Mouse (Mus musculus): ENCODE measurements at regions not wholly inside any gene's neighbourhood (a gene's known extent, or its start where the extent isn't known, plus 50 kb on each side); places are given as distances from the start of the nearest gene placed in this dataset.

DNA sequence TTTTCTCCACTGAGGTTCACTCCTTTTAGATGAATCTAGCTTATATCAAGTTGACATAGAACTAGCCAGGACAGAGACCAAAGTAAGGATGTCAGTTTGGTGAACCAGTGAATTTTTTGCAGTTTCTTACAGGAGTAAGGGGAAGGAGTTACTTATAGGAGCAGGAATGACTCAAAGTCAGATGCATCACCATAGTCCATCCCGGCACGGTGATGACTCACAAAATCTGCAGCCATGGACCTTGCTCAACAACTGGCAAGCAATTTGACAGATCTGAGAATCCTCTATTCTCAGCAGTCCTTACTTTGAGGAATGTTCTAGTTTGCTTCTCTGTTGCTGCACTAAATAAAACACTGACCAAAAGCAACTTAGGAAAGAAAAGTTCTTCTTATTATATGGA lies 341.7 kb upstream of the Castor2 start:
- H3K36me3 ChIP-seq (ENCODE audit: control insufficient read depth, insufficient read depth, low read length) = no peaks in the 10 kb centered on the region
- WGBS = 88% methylated on average over 2 of the region's 2 CpGs
- H3K4me3 ChIP-seq (ENCODE audit: extremely low read depth, insufficient read depth, insufficient read length) = no peak overlapping the region
- no peaks in the 10 kb centered on the region for H3K27me3 ChIP-seq (ENCODE audit: control insufficient read depth, insufficient read depth, low read length)
- TF ChIP-seq CTCF (IDR thresholded peaks at IDR 0.05; ENCODE audit: extremely low read depth, insufficient read depth, insufficient read length, insufficient replicate concordance) = no peak
- TF ChIP-seq POLR2A (IDR thresholded peaks at IDR 0.05; ENCODE audit: low read depth, low read length) = no peak
- no peak overlapping the region for H3K27ac ChIP-seq (ENCODE audit: insufficient read depth, low read length)
- H3K4me1 ChIP-seq (ENCODE audit: control insufficient read depth, insufficient read depth, insufficient read length) = no peaks in the 10 kb centered on the region; the same call in 1 of the 2 replicates
- no peak for DNase-seq (ENCODE audit: low read depth in 1 of 2, low spot score in 2 of 2)

DNA sequence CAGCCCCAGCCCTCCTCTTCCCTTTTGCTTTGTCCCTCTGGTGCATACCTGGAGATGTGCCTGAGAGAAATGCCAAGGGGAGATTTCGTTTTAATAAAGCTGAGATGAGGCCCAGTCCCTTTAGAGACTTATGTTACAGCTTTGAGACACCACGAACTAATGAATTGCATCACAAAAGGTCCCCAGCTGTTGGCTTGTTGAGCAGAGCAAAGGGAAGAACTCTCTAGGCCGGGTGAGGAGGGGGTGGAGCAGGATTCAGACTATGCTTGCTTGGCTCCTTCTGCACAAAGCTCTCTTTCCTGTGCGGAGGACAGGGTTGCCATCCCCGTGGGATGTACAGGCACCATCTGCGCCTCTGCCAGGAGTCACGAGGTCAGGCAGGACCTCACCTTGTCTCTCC lies 345.3 kb upstream of the Castor2 start:
- DNase-seq (ENCODE audit: low read depth in 1 of 2, low spot score in 2 of 2) = no peak
- H3K4me1 ChIP-seq (ENCODE audit: control insufficient read depth, insufficient read depth, insufficient read length) = no peaks in the 10 kb centered on the region
- no peak overlapping the region for H3K4me3 ChIP-seq (ENCODE audit: extremely low read depth, insufficient read depth, insufficient read length)
- no peak overlapping the region for H3K27ac ChIP-seq (ENCODE audit: insufficient read depth, low read length)
- no peaks in the 10 kb centered on the region for H3K27me3 ChIP-seq (ENCODE audit: control insufficient read depth, insufficient read depth, low read length)
- TF ChIP-seq CTCF (IDR thresholded peaks at IDR 0.05; ENCODE audit: extremely low read depth, insufficient read depth, insufficient read length, insufficient replicate concordance) (no peak), POLR2A (IDR thresholded peaks at IDR 0.05; ENCODE audit: low read depth, low read length) (no peak)
- no peaks in the 10 kb centered on the region for H3K36me3 ChIP-seq (ENCODE audit: control insufficient read depth, insufficient read depth, low read length)
- WGBS = 46% methylated on average over 7 of the region's 7 CpGs

DNA sequence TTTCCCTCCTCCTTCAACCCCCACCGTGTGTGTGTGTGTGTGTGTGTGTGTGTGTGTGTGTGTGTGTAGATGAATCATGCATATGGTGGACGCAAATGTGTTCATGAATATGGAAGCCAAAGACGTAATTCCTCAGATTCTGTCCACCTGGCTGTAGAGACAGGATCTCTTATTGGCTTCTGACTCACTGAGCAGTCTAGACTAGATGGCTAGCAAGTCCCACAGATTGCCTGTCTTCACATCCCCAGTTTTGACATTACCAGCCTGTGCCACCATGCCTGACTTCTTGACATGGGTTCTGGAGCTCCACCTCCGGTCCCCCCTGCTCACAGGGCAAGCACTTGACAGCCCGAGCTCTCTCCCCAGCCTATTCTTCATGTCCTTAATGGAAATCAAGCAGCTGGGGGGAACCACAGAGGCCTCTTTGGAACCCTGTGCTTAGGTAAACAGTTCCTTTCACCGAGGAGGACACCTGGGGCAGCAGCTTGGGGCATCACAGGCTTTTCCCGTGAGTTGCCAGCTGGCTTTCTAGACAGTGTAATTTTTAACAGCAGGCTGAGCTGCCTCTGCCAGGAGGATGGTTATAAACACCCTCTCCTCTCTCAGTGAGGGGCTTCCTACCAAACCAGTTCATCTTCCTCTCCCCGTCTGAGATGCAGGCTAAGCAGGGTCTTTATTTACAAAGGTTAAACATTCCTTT lies 345.9 kb upstream of the Castor2 start:
- no peaks in the 10 kb centered on the region for H3K36me3 ChIP-seq (ENCODE audit: control insufficient read depth, insufficient read depth, low read length)
- WGBS = 71% methylated on average over 8 of the region's 8 CpGs

DNA sequence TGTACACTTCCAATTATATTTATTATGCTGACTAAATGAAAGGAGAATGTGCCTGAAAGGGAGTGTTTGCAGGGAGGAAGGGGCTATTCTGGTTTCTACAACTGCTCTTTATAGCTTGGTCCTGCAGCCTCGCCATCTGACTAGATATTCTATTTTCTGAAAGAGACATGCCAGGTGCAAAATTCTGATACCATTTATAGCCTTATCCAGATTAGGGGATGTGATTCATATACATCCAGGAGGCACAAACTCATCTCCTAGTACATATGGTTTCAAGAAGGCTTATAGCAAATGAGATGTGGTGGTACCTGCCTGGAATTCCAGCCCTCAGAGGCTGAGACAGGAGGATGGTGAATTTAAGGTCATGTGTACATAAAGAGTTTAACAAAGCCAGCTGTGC lies 352.6 kb upstream of the Castor2 start:
- 84% methylated on average over 1 of the region's 1 CpGs for WGBS
- H3K4me1 ChIP-seq (ENCODE audit: control insufficient read depth, insufficient read depth, insufficient read length) = no peaks in the 10 kb centered on the region
- H3K4me3 ChIP-seq (ENCODE audit: extremely low read depth, insufficient read depth, insufficient read length) = no peak overlapping the region
- TF ChIP-seq POLR2A (IDR thresholded peaks at IDR 0.05; ENCODE audit: low read depth, low read length) (no peak), CTCF (IDR thresholded peaks at IDR 0.05; ENCODE audit: extremely low read depth, insufficient read depth, insufficient read length, insufficient replicate concordance) (no peak)
- no peak overlapping the region for H3K27ac ChIP-seq (ENCODE audit: insufficient read depth, low read length)
- no peaks in the 10 kb centered on the region for H3K36me3 ChIP-seq (ENCODE audit: control insufficient read depth, insufficient read depth, low read length)
- H3K27me3 ChIP-seq (ENCODE audit: control insufficient read depth, insufficient read depth, low read length) = no peaks in the 10 kb centered on the region
- DNase-seq (ENCODE audit: low read depth in 1 of 2, low spot score in 2 of 2) = no peak

More for the DNA sequence above, 345.9 kb upstream of the Castor2 start:
- Histone ChIP-seq H3K4me3 (ENCODE audit: extremely low read depth, insufficient read depth, insufficient read length) (no peak overlapping the region), H3K27ac (ENCODE audit: insufficient read depth, low read length) (no peak overlapping the region), H3K4me1 (ENCODE audit: control insufficient read depth, insufficient read depth, insufficient read length) (no peaks in the 10 kb centered on the region), H3K27me3 (ENCODE audit: control insufficient read depth, insufficient read depth, low read length) (no peaks in the 10 kb centered on the region)
- no peak for TF ChIP-seq POLR2A (IDR thresholded peaks at IDR 0.05; ENCODE audit: low read depth, low read length)
- no peak for TF ChIP-seq CTCF (IDR thresholded peaks at IDR 0.05; ENCODE audit: extremely low read depth, insufficient read depth, insufficient read length, insufficient replicate concordance)
- no peak for DNase-seq (ENCODE audit: low read depth in 1 of 2, low spot score in 2 of 2)

DNA sequence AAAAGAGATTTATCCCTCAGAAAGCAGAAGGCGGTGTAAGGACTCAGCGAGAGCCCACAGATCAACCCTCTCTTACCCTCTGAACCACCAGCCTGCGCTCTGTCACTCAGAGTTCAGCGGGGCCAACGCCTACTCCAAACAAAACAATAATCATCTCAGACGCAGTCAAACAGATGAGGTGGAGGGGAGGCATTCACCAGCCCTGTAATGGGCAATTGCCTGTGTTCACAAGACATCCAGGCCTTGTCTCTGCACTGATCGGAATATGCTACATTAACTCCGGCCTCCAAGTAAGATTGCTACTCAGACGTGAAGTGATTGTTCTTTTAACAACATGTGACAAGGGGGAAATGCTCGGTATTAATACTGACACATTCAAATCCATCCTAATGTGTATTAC lies 353.1 kb upstream of the Castor2 start:
- no peaks in the 10 kb centered on the region for H3K27me3 ChIP-seq (ENCODE audit: control insufficient read depth, insufficient read depth, low read length)
- TF ChIP-seq CTCF (IDR thresholded peaks at IDR 0.05; ENCODE audit: extremely low read depth, insufficient read depth, insufficient read length, insufficient replicate concordance) (no peak), POLR2A (IDR thresholded peaks at IDR 0.05; ENCODE audit: low read depth, low read length) (no peak)
- 88% methylated on average over 10 of the region's 10 CpGs for WGBS
- DNase-seq (ENCODE audit: low read depth in 1 of 2, low spot score in 2 of 2) = no peak
- no peak overlapping the region for H3K4me3 ChIP-seq (ENCODE audit: extremely low read depth, insufficient read depth, insufficient read length)
- H3K27ac ChIP-seq (ENCODE audit: insufficient read depth, low read length) = no peak overlapping the region
- no peaks in the 10 kb centered on the region for H3K36me3 ChIP-seq (ENCODE audit: control insufficient read depth, insufficient read depth, low read length)
- H3K4me1 ChIP-seq (ENCODE audit: control insufficient read depth, insufficient read depth, insufficient read length) = no peaks in the 10 kb centered on the region

DNA sequence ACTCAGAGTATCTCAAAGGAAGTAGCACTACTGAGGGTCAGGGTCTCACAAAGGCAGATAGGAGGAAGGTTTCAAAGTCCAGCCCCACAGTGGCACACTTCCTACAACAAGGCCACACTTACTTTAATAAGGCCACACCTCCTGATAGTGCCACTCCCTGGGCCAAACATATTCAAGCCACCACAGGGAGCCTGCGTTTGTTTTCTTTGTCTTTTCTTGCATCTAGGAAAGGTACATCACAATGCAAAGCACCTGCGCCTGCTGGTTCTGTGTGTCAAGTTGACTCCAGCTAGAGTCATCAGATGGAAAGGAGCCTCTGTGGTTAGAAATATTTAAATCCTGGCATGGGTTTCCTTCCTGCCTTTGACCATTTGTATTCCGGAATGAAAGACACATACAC lies 355.4 kb upstream of the Castor2 start:
- Histone ChIP-seq H3K27ac (ENCODE audit: insufficient read depth, low read length) (no peak overlapping the region), H3K4me1 (ENCODE audit: control insufficient read depth, insufficient read depth, insufficient read length) (no peaks in the 10 kb centered on the region), H3K27me3 (ENCODE audit: control insufficient read depth, insufficient read depth, low read length) (no peaks in the 10 kb centered on the region), H3K4me3 (ENCODE audit: extremely low read depth, insufficient read depth, insufficient read length) (no peak overlapping the region), H3K36me3 (ENCODE audit: control insufficient read depth, insufficient read depth, low read length) (no peaks in the 10 kb centered on the region)
- TF ChIP-seq POLR2A (IDR thresholded peaks at IDR 0.05; ENCODE audit: low read depth, low read length) (no peak), CTCF (IDR thresholded peaks at IDR 0.05; ENCODE audit: extremely low read depth, insufficient read depth, insufficient read length, insufficient replicate concordance) (no peak)
- WGBS = 89% methylated on average over 3 of the region's 3 CpGs
- no peak for DNase-seq (ENCODE audit: low read depth in 1 of 2, low spot score in 2 of 2)

DNA sequence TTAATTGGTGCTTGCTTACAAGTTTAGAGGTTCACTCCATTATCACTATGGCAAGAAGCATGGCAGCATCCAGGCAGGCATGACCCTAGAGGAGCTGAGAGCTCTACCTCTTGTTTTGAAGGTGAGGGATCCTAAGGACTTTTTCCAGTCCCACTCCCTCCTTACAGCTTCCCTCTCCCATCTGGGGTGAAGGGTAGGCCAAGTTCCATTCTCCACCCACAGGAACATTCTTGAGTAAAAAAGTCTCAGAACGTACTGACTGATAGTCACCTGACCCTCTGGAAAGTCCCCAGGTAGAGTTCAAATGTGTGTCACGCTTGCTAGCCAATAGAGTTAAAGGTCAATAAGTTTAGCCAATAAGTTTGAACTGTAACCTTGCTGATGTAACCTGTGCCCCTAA lies 355.9 kb upstream of the Castor2 start:
- DNase-seq (ENCODE audit: low read depth in 1 of 2, low spot score in 2 of 2) = no peak
- H3K4me3 ChIP-seq (ENCODE audit: extremely low read depth, insufficient read depth, insufficient read length) = no peak overlapping the region

More for the DNA sequence above, 355.9 kb upstream of the Castor2 start:
- H3K27ac ChIP-seq (ENCODE audit: insufficient read depth, low read length) = no peak overlapping the region
- no peaks in the 10 kb centered on the region for H3K36me3 ChIP-seq (ENCODE audit: control insufficient read depth, insufficient read depth, low read length)
- no peaks in the 10 kb centered on the region for H3K4me1 ChIP-seq (ENCODE audit: control insufficient read depth, insufficient read depth, insufficient read length)
- no peaks in the 10 kb centered on the region for H3K27me3 ChIP-seq (ENCODE audit: control insufficient read depth, insufficient read depth, low read length)
- 84% methylated on average over 2 of the region's 2 CpGs for WGBS
- TF ChIP-seq POLR2A (IDR thresholded peaks at IDR 0.05; ENCODE audit: low read depth, low read length) (no peak), CTCF (IDR thresholded peaks at IDR 0.05; ENCODE audit: extremely low read depth, insufficient read depth, insufficient read length, insufficient replicate concordance) (no peak)
